Mouse (Mus musculus) left cerebral cortex, postnatal 4 days (tissue): ENCODE data around the gene Cldn12. TPM values are rescaled to one million over a fixed set of nuclear protein-coding genes. Genes with fewer than 3 reads are reported as not detected.

Experiments
- DNase-seq: peaks from one replicate; pipeline ENCODE4 v3.0.0-alpha.2; 2022
- intact Hi-C: fragments of 180-260 bp; cut with DNase I; formaldehyde crosslinking; loops from one replicate; pipeline ENCODE4 v1.15.1; 2025
- total RNA-seq, 2 experiments: library from RNA; stranded (reverse); gene quantifications; 2 replicates each; pipeline ENCODE4 v1.2.3; 2021

Cldn12 gene
- total RNA-seq, 2 experiments from 2014 or later = 21.7 to 23.8 TPM

DNA sequence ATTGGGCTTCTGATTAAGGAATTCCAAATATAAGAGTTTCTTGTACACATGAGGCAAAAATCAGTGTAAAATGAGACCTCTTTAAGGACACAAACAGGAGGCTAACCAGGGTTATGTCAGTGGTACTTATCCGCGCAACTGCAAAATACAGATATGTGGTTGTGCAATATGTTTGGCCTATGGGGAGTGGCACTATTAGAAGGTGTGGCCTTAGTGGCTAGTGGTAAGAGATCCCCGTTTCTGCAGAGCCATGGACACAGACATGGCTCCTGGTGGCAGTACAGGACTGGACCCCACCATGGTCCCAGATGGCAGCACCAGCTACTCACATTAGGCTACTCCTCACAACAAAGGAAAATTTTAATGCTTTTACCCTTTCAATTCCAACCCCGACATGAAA lies 19.7 kb downstream of the Cldn12 start:
- no peak for DNase-seq
- intact Hi-C loops = loop anchor here (2.0 kb wide), 1 partner anchor 254 kb away; the partner anchor contains the start of gene Steap1

DNA sequence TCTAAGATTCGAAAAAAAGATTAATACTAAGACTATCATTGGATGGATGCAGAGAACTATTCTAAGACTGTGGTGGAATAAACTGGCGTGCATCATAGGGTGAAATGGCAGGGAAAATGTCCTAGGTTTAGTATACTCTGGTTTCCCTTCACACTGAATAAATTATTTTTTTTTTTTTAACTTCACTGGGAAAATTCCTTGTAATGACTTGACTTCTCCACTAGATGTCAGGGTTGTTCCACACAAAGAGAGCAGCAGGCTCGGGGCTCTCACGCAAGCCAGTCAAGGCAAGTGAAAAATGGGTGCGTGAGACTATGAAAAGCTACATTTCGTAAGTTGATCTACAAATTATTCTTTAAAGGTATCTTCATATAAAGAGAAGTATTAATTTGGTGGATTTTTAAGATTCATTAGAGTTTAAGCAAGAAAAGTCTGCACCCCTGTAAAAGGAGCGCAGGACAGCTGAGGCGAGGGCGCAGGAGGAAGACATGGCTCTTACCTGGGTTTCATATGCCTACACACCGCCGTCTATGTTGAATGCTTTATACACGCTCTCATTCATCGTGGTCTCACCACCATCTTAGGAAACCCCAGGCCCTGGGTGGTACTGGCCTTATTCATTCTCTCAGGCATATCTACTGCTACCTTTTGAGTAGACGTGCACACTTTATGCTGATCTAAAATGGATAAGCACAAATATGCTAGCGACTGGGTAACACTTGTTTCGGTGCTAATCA lies 20.3 kb downstream of the Cldn12 start:
- intact Hi-C loops = loop anchor here (2.0 kb wide), 1 partner anchor 254 kb away; the partner anchor contains the start of gene Steap1
- DNase-seq = no peak

DNA sequence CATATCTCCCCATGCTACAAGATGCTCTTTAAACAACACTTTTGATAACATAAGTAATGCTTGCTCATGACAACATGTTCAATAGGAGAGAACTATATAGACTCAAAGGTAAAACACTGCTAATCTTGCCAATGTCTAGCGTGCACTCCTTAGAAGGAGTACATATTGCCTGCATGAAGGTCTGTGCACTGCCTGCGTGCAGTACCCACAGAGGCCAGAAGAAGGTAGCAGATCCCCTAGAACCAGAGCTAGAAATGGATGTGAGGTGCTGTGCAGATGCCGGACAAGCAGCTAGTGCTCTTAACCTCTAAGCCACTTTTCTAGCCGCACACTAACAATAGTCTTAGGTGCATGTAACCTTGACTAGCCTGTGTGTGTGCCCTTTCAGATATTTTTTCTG lies 22.6 kb downstream of the Cldn12 start:
- intact Hi-C loops = no loop called here
- no peak for DNase-seq

DNA sequence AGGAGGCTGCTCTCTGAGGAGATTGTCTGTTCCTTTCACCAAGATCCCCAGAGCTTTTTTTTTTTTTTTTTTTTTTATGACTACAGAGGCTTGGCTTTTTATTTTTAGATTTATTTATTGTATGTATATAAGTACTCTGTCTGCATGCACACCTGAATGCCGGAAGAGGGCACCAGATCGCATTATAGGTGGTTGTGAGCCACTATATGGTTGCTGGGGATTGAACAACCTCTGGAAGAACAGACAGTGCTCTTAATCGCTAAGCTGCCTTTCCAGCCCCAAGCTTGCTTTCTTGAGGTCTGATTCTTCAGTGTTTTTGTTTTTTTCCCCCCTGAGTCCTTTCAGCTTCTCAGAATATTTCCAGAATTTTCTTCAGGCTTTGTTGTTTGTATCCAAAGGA lies 28.7 kb downstream of the Cldn12 start:
- no peak for DNase-seq
- intact Hi-C loops = no loop called here

DNA sequence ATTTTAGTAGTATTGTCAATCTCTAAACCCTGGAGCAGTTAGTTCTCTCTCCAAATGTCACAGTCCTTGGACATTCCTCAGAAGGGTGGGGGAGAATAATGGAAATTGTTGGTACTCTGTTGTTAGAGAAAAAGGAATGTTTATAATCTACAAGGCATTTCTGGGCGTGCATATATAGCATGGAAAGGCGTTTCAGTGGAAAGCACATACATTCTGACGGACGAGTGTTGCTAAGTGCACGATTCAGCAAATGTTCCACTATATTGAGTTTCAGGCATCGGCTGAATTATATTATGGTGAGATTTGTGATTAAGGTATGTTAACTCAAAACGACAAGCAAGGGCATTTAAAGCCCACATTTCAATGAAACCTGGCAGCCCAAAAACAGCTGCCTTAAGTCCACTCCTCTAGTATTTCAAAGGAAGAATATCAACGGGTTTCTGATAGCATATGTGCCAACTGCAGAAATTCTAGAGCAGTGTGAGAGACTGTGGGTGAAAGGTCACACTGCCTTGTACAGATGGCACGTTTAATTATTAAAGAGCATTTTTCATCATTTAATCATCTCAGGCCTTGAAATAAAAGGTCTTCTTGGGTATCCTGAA lies 31.4 kb downstream of the Cldn12 start:
- no peak for DNase-seq
- intact Hi-C loops = loop anchor here (5.0 kb wide), 1 partner anchor 521 kb away; no protein-coding TSS in a partner anchor

DNA sequence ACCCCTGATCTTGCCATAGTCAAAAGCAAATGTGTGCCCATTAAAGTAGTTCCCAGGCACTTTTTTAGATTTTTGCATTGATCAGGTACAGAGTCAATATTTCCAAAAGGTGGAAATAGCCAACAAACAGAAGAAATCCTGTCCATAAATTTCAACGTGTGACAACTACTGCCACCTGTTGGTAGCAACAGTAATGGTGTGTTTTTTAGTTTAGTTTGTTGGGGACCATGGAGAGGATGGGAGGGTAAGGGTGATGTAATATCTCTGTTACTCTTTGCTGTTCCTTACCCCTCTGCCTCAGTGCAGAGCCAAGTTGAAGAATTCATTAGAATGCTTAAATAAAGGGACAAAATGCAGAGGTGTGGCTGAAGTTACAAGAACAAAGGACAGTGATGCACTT lies 33.1 kb downstream of the Cldn12 start:
- no peak for DNase-seq
- intact Hi-C loops = loop anchor here (5.0 kb wide), 1 partner anchor 519 kb away; no protein-coding TSS in a partner anchor

DNA sequence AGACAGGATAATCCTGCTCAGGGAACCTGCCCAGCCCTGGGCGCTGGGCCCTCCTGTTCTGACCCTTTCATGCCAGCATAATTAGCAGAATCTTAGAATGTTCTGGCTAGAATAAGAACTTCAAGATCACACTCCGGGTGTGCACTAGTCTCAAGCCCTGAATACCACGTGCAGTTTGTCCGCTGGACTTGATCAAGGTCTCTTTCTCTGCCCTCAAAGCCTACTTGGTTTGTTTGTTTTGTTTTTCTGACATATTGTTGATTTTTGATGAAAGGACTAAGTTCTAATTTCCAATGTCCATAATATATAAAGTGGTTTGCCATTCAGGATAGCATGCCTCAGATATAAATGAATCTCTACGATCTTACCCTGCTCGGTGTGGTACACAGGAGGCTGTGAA lies 35.7 kb downstream of the Cldn12 start, which contains the start of gene 1700015F17Rik:
Gene 1700015F17Rik, minus strand, starts transcription at position 101 of the 400 bp plus-strand sequence.
- intact Hi-C loops = no loop called here
- DNase-seq = no peak

DNA sequence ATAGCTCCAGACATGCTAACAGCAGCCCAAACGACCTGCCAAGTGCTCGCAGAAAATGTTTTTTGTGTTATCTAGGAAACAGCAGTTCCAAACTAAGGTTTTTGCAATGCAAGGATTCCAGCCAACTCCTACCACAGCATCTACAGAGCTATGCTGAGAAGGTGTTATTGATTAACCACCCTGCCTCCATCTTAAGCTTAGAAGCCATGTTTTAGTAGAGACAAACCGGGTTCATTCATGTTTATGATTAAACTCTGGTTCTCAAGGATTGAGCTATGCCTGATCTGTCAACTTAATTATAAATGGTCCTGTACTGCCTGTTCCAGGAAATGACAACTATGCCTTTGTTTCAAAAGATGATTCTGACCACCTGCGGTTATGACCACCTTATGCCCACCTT lies 38.6 kb downstream of the Cldn12 start:
- no peak for DNase-seq
- intact Hi-C loops = no loop called here

DNA sequence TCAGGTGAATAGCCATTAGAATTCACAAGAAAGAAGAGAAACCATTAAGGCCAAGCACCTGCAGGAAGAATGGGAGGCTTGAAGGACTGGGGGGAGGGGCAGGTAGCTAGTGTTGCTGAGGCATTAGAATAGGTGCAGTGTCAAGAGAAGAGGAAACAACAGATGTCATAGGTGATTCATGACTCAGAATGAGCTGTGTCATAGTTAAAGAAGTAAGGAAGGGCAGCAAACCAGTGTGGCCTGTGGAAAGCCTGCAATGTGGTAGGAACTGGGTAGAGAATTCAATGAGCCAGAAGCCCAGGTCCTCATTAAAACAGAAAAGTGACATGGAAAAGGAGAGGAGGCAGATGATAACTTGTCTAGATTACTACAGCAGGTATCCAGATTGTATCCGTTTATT lies 49.5 kb downstream of the Cldn12 start:
- intact Hi-C loops = no loop called here

More for the DNA sequence above, 49.5 kb downstream of the Cldn12 start:
- DNase-seq = no peak

Other genes with a start within 250 kb of the Cldn12 start
- 10 to 100 TPM; 84.2 to 92.2 TPM for gene Cdk14, start 94.6 kb downstream of the Cldn12 start, total RNA-seq
- not detected for gene 1700015F17Rik, start 35.8 kb downstream of the Cldn12 start, total RNA-seq
- 10 to 100 TPM; 11.4 to 13.3 TPM for gene Gtpbp10, start 44.6 kb upstream of the Cldn12 start, total RNA-seq
- 1 to 10 TPM; 6.5 to 8.2 TPM for gene Gm8773, start 58.8 kb upstream of the Cldn12 start, total RNA-seq
- gene Cfap69, start 149.3 kb upstream of the Cldn12 start, total RNA-seq = 10 to 100 TPM; 13.8 to 20.1 TPM
- gene Steap2, start 179.6 kb upstream of the Cldn12 start, total RNA-seq = 1 to 10 TPM; 3.3 to 4.1 TPM
- gene Steap1, start 234.4 kb upstream of the Cldn12 start, total RNA-seq = not detected